ENCODE assay signal across 24 mouse cellular contexts in genomic region chr14:47717916-47718606, GRCm38 (mm10).
A peak's percentile ranks its signal among the peaks of the same experiment; 100 is the strongest.
DNase-seq lines count a peak whose midpoint lies in the region; ATAC-seq and TF ChIP-seq lines count a peak whose summit lies in the region.
"Had no signal": no experiment of that assay in that cellular context is flagged by ENCODE, and none has a peak within 500 bp of the region (broad histone marks: within the 10 kb centered on the region; RNA-seq: fewer than 3 reads in every experiment).

No protein-coding gene starts in this region.

- H3K27me3 ChIP-seq in forebrain, embryonic 12.5 days: no peaks in the 10 kb centered on the region
- no peaks in the 10 kb centered on the region for H3K27me3 ChIP-seq in forebrain, embryonic 15.5 days
- H3K27me3 ChIP-seq in hindbrain, embryonic 14.5 days (ENCODE audit: control insufficient read depth, insufficient read depth, low read length): no peaks in the 10 kb centered on the region
- H3K27me3 ChIP-seq in hindbrain, postnatal 0 days (ENCODE audit: insufficient read depth, low read length): no peaks in the 10 kb centered on the region
- no peaks in the 10 kb centered on the region for H3K27me3 ChIP-seq in forebrain, embryonic 13.5 days
- H3K27me3 ChIP-seq: CH12.LX; embryonic facial prominence, embryonic 15.5 days; heart, embryonic 13.5 days; intestine, embryonic 15.5 days; kidney, embryonic 15.5 days; Patski had no signal

- no peak overlapping the region; the same call in 1 of the 2 replicates for H3K27ac ChIP-seq in forebrain, embryonic 12.5 days
- H3K27ac ChIP-seq in forebrain, embryonic 15.5 days (replicated peaks): no peak overlapping the region
- no peak overlapping the region for H3K27ac ChIP-seq in hindbrain, embryonic 14.5 days
- no peak overlapping the region for H3K27ac ChIP-seq in hindbrain, postnatal 0 days
- no peak overlapping the region for H3K27ac ChIP-seq in forebrain, embryonic 13.5 days
- H3K27ac ChIP-seq: embryonic facial prominence, embryonic 15.5 days; heart, embryonic 13.5 days; intestine, embryonic 15.5 days; kidney, embryonic 15.5 days had no signal

- no peaks in the 10 kb centered on the region for H3K9me3 ChIP-seq in forebrain, embryonic 12.5 days
- no peaks in the 10 kb centered on the region for H3K9me3 ChIP-seq in forebrain, embryonic 15.5 days
- no peaks in the 10 kb centered on the region for H3K9me3 ChIP-seq in hindbrain, embryonic 14.5 days (ENCODE audit: control insufficient read depth, low read length)
- no peaks in the 10 kb centered on the region for H3K9me3 ChIP-seq in hindbrain, postnatal 0 days (ENCODE audit: low read length)
- no peaks in the 10 kb centered on the region for H3K9me3 ChIP-seq in forebrain, embryonic 13.5 days (replicated peaks)
- H3K9me3 ChIP-seq: embryonic facial prominence, embryonic 15.5 days; heart, embryonic 13.5 days; intestine, embryonic 15.5 days; kidney, embryonic 15.5 days had no signal

- peak; percentile 87; the same call in 1 of the 2 replicates for ATAC-seq in forebrain, embryonic 12.5 days (ENCODE audit: low FRiP score)
- no peak; the same call in 1 of the 2 replicates for ATAC-seq in forebrain, embryonic 15.5 days (replicated peaks)
- ATAC-seq in hindbrain, embryonic 14.5 days (ENCODE audit: low FRiP score): 0 out of 2 replicates have a peak, but pooled peaks have one; percentile 51
- no peak for ATAC-seq in hindbrain, postnatal 0 days
- peak; percentile 84 for ATAC-seq in forebrain, embryonic 13.5 days
- ATAC-seq: activated CD4-positive, CD25-positive, alpha-beta regulatory T cell, adult 4 months; intestine, embryonic 15.5 days; Patski had no signal

- no peak overlapping the region for H3K4me3 ChIP-seq in forebrain, embryonic 12.5 days (replicated peaks)
- H3K4me3 ChIP-seq in forebrain, embryonic 15.5 days: no peak overlapping the region
- H3K4me3 ChIP-seq in hindbrain, embryonic 14.5 days (replicated peaks; ENCODE audit: low read length): no peak overlapping the region
- no peak overlapping the region for H3K4me3 ChIP-seq in hindbrain, postnatal 0 days (ENCODE audit: low read length)
- no peak overlapping the region for H3K4me3 ChIP-seq in forebrain, embryonic 13.5 days
- H3K4me3 ChIP-seq: embryonic facial prominence, embryonic 15.5 days; erythroblast, embryonic 14.5 days; heart, embryonic 13.5 days; intestine, embryonic 15.5 days; kidney, embryonic 15.5 days had no signal

- peaks cover 14% of the 10 kb centered on the region for H3K36me3 ChIP-seq in forebrain, embryonic 12.5 days (replicated peaks)
- peaks cover 15% of the 10 kb centered on the region; the same call in 1 of the 2 replicates for H3K36me3 ChIP-seq in forebrain, embryonic 15.5 days
- peaks cover 29% of the 10 kb centered on the region for H3K36me3 ChIP-seq in hindbrain, embryonic 14.5 days (replicated peaks; ENCODE audit: control insufficient read depth, insufficient read depth)
- peaks cover 6% of the 10 kb centered on the region for H3K36me3 ChIP-seq in hindbrain, postnatal 0 days (ENCODE audit: insufficient read depth, low read length)
- H3K36me3 ChIP-seq in forebrain, embryonic 13.5 days (ENCODE audit: poor library complexity, severe bottlenecking): peaks cover 29% of the 10 kb centered on the region

- TF ChIP-seq CTCF in hindbrain, postnatal 0 days (IDR thresholded peaks at IDR 0.05; ENCODE audit: low read depth): no peak

- 61% methylated on average over 14 of the region's 14 CpGs for WGBS in forebrain, embryonic 12.5 days
- WGBS in forebrain, embryonic 15.5 days: 50% methylated on average over 14 of the region's 14 CpGs
- WGBS in hindbrain, embryonic 14.5 days: 90% methylated on average over 14 of the region's 14 CpGs
- 88% methylated on average over 14 of the region's 14 CpGs for WGBS in hindbrain, postnatal 0 days
- WGBS in forebrain, embryonic 13.5 days: 63% methylated on average over 14 of the region's 14 CpGs

- no peak overlapping the region for H3K9ac ChIP-seq in forebrain, embryonic 12.5 days
- H3K9ac ChIP-seq in forebrain, embryonic 15.5 days (replicated peaks): no peak overlapping the region
- H3K9ac ChIP-seq in hindbrain, embryonic 14.5 days: no peak overlapping the region
- no peak overlapping the region for H3K9ac ChIP-seq in hindbrain, postnatal 0 days (replicated peaks; ENCODE audit: low read length)
- no peak overlapping the region for H3K9ac ChIP-seq in forebrain, embryonic 13.5 days
- H3K9ac ChIP-seq: embryonic facial prominence, embryonic 15.5 days; heart, embryonic 13.5 days; intestine, embryonic 15.5 days; kidney, embryonic 15.5 days had no signal

- no peak overlapping the region for H3K4me2 ChIP-seq in forebrain, embryonic 12.5 days
- no peak overlapping the region for H3K4me2 ChIP-seq in forebrain, embryonic 15.5 days (replicated peaks)
- H3K4me2 ChIP-seq in hindbrain, embryonic 14.5 days (replicated peaks): no peak overlapping the region
- H3K4me2 ChIP-seq in hindbrain, postnatal 0 days (ENCODE audit: low read depth, low read length): no peak overlapping the region
- H3K4me2 ChIP-seq in forebrain, embryonic 13.5 days: no peak overlapping the region
- H3K4me2 ChIP-seq: embryonic facial prominence, embryonic 15.5 days; heart, embryonic 13.5 days; intestine, embryonic 15.5 days; kidney, embryonic 15.5 days had no signal

- peaks cover 9% of the 10 kb centered on the region; the same call in 1 of the 2 replicates for H3K4me1 ChIP-seq in forebrain, embryonic 12.5 days
- H3K4me1 ChIP-seq in forebrain, embryonic 15.5 days: peaks cover 12% of the 10 kb centered on the region
- no peaks in the 10 kb centered on the region for H3K4me1 ChIP-seq in hindbrain, embryonic 14.5 days (replicated peaks; ENCODE audit: control insufficient read depth, insufficient read depth, low read length)
- no peaks in the 10 kb centered on the region for H3K4me1 ChIP-seq in hindbrain, postnatal 0 days (ENCODE audit: insufficient read depth, low read length)
- peaks cover 15% of the 10 kb centered on the region for H3K4me1 ChIP-seq in forebrain, embryonic 13.5 days
- H3K4me1 ChIP-seq: embryonic facial prominence, embryonic 15.5 days; heart, embryonic 13.5 days; intestine, embryonic 15.5 days; kidney, embryonic 15.5 days had no signal

- no peak for DNase-seq in hindbrain, embryonic 14.5 days (ENCODE audit: low spot score)
- DNase-seq in hindbrain, postnatal 0 days (ENCODE audit: low spot score): no peak
- DNase-seq in brain, adult 2 months (ENCODE audit: low read depth, low spot score): peak; percentile 14
- no peak for DNase-seq in yolk sac, embryonic 10.5 days (ENCODE audit: low spot score)
- no peak for DNase-seq in heart, adult 18-20 months
- DNase-seq: adrenal gland, postnatal 14 days; cerebellum, adult 11 months; cerebellum, adult 8-10 months; cerebellum, postnatal 14 days; embryo, embryonic 11 days; gastrocnemius, postnatal 10 days; heart, postnatal 4 days; kidney, adult 2 months had no signal

Comparison
In these comparisons a context has a peak if more than half of its experiments do, and no peak if none do; other contexts are left out.
1. ATAC-seq: peak in forebrain, embryonic 12.5 days (single experiment), hindbrain, embryonic 14.5 days (single experiment) and forebrain, embryonic 13.5 days (single experiment); none in forebrain, embryonic 15.5 days (single experiment) and hindbrain, postnatal 0 days (single experiment).